Mouse (Mus musculus): ENCODE results near the gene Rab3gap1. TPM values are rescaled to one million over a fixed set of nuclear protein-coding genes. Genes with fewer than 3 reads are reported as not detected.

Gene Rab3gap1
- polyA plus RNA-seq (2014; fragmentation: Nextera tagmentation; extraction: Ambion mirVana): 29.4 and 33.8 TPM in 2 replicates

DNA sequence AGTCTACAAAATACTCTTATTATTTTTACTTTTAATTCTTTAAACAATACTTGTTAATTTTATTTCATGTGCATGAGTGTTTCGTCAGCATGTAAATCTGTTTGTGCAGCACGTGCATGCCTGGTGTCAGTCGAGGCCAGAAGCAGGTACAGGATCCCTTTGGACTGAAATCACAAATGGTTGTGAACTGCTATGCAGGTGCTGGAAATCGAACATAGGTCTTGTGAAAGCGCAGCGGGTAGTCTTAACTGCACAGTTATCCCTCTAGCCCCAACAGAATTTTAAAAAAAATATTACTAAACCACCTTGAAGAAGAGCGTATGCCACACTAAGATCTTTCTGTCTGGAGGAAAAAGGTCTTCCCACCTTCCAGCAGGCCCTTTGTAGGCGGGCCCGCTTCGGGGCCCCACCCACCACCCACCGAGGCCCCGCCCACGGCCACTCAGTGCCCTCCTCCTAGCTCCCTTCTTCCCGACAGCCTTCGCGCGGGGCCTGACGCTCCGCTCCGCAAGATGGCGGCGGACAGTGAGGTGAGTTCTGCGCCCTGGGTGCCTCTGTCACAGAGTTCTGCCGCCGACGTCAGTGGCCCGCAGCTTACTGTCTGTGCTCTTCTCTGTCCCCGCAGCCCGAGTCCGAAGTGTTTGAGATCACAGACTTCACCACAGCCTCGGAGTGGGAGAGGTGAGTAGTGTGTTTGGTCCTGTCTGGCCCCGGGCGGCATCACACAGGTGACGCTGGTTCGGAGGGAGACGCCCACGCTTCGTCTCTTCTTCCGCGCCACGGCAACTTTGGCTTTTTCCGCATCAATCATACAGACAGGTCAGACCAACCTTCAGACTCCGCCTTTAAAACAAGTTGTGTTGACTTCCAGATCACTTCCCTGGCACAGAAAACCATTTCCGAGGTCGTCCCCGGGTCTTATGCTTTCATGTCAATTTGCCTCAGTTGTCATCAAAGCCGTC is at the start of gene Rab3gap1:
TSS of gene Rab3gap1 (plus strand) at position 474 of the 962 bp plus-strand sequence.
- WGBS: 10% methylated on average over 47 of the region's 47 CpGs
- ATAC-seq (ENCODE audit: insufficient number of reproducible peaks, insufficient read depth, low FRiP score, low read depth): peak; percentile 97
- Histone ChIP-seq H3K4me1 (ENCODE audit: control insufficient read depth, insufficient read depth, low read length) (peaks cover 7% of the 10 kb centered on the region; the same call in 1 of the 2 replicates), H3K4me2 (replicated peaks; ENCODE audit: low read depth, low read length) (peak within 1 kb of the TSS; percentile 58), H3K27me3 (ENCODE audit: control insufficient read depth, insufficient read depth, low read length) (no peaks in the 10 kb centered on the region), H3K9me3 (ENCODE audit: control insufficient read depth, low read depth, low read length) (no peaks in the 10 kb centered on the region), H3K9ac (replicated peaks; ENCODE audit: low read depth, low read length) (peak within 1 kb of the TSS; percentile 47), H3K27ac (ENCODE audit: low read length) (peak within 1 kb of the TSS; percentile 57; the same call in 1 of the 2 replicates), H3K36me3 (ENCODE audit: control insufficient read depth, insufficient read depth, low read length) (peaks cover 4% of the 10 kb centered on the region; the same call in 1 of the 2 replicates), H3K4me3 (ENCODE audit: low read depth, low read length) (peak within 1 kb of the TSS; percentile 59)

DNA sequence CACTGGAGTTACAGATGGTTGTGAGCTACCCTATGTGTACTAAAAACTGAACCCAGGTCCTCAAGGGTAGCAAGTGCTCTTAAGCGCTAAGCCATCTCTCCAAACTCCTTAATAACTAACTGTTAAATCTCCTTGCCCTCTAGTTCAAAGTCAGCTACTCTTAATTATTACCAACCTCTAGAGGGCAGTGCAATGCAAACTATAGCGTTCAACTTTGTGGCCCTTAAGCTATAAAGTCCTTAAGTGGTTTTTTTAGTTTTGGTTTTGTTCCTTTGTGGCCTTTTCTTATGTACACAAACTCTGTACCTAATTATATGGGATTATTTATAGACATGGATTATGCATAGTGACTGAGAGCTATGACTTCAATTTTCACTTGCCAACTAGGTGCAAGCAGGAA is 41.2 kb upstream of the Rab3gap1 start:
- Histone ChIP-seq H3K9me3 (ENCODE audit: control insufficient read depth, low read depth, low read length) (no peaks in the 10 kb centered on the region), H3K27me3 (ENCODE audit: control insufficient read depth, insufficient read depth, low read length) (no peaks in the 10 kb centered on the region), H3K4me2 (replicated peaks; ENCODE audit: low read depth, low read length) (no peak overlapping the region), H3K36me3 (ENCODE audit: control insufficient read depth, insufficient read depth, low read length) (no peaks in the 10 kb centered on the region), H3K4me1 (ENCODE audit: control insufficient read depth, insufficient read depth, low read length) (no peaks in the 10 kb centered on the region), H3K27ac (ENCODE audit: low read length) (no peak overlapping the region), H3K4me3 (ENCODE audit: low read depth, low read length) (no peak overlapping the region), H3K9ac (replicated peaks; ENCODE audit: low read depth, low read length) (no peak overlapping the region)
- no peak for ATAC-seq (ENCODE audit: insufficient number of reproducible peaks, insufficient read depth, low FRiP score, low read depth)
- 16% methylated on average over 2 of the region's 2 CpGs for WGBS

DNA sequence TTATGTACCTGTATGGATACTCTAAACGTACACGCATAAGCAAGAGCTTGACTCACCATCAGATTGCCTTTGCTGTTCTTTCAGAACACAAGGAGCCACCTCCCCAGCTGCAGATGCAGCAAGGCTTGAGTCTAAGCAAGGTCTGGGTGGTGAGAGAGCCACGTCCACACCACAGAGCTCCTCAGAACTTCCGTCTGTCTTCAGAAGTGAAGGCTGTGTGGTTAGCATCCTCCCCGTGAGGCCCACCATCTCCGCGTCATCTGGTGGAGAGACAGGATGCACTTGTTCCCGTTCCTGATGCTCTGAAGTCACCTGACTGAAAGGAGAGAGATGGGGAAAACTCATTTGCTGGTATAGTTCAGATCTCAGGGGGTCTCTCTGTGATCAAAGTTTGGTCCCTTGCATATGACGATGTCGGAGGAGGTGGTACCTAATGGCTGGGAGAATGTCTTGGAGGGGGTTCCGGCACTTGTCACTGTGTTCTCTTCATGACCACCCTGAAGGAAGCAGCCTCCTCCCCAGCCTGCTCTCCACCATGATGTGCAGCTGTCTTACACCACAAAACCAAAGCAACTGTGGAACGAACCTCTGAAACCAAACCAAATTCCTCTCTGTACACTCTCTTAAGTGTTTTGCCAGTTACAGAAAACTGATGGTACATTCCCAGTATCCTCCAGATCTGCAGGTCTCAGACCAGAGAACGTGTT is 38.2 kb upstream of the Rab3gap1 start:
- H3K27me3 ChIP-seq (ENCODE audit: control insufficient read depth, insufficient read depth, low read length): no peaks in the 10 kb centered on the region
- 83% methylated on average over 13 of the region's 13 CpGs for WGBS
- ATAC-seq (ENCODE audit: insufficient number of reproducible peaks, insufficient read depth, low FRiP score, low read depth): no peak

DNA sequence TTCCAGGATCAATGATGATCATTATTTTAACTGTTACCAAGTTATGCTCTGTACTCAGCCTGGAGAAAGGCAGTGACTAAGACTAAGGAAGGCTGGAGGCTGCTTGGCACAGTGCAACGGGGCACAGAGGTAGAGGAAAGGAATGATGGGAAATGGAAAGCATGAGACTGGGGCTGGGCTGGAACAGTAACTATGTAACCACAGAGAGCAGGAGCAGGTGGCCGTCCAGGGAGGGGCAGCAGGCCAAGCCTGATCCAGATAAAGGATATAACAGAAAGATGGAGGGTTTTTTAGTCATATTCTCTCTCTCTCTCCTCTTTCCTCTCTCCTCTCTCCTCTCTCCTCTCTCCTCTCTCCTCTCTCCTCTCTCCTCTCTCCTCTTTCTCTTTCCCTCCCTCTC is 34.9 kb upstream of the Rab3gap1 start:
- no peak overlapping the region for H3K27ac ChIP-seq (ENCODE audit: low read length)
- H3K9me3 ChIP-seq (ENCODE audit: control insufficient read depth, low read depth, low read length): no peaks in the 10 kb centered on the region
- ATAC-seq (ENCODE audit: insufficient number of reproducible peaks, insufficient read depth, low FRiP score, low read depth): no peak
- H3K27me3 ChIP-seq (ENCODE audit: control insufficient read depth, insufficient read depth, low read length): no peaks in the 10 kb centered on the region
- H3K36me3 ChIP-seq (ENCODE audit: control insufficient read depth, insufficient read depth, low read length): no peaks in the 10 kb centered on the region
- H3K4me1 ChIP-seq (ENCODE audit: control insufficient read depth, insufficient read depth, low read length): no peaks in the 10 kb centered on the region
- H3K9ac ChIP-seq (replicated peaks; ENCODE audit: low read depth, low read length): no peak overlapping the region
- 36% methylated on average over 2 of the region's 2 CpGs for WGBS
- no peak overlapping the region for H3K4me2 ChIP-seq (replicated peaks; ENCODE audit: low read depth, low read length)
- H3K4me3 ChIP-seq (ENCODE audit: low read depth, low read length): no peak overlapping the region

More for the DNA sequence above, 38.2 kb upstream of the Rab3gap1 start:
- H3K27ac ChIP-seq (ENCODE audit: low read length): no peak overlapping the region
- H3K4me1 ChIP-seq (ENCODE audit: control insufficient read depth, insufficient read depth, low read length): no peaks in the 10 kb centered on the region
- H3K36me3 ChIP-seq (ENCODE audit: control insufficient read depth, insufficient read depth, low read length): no peaks in the 10 kb centered on the region
- no peak overlapping the region for H3K4me3 ChIP-seq (ENCODE audit: low read depth, low read length)
- H3K9ac ChIP-seq (replicated peaks; ENCODE audit: low read depth, low read length): no peak overlapping the region
- H3K9me3 ChIP-seq (ENCODE audit: control insufficient read depth, low read depth, low read length): no peaks in the 10 kb centered on the region
- H3K4me2 ChIP-seq (replicated peaks; ENCODE audit: low read depth, low read length): no peak overlapping the region

DNA sequence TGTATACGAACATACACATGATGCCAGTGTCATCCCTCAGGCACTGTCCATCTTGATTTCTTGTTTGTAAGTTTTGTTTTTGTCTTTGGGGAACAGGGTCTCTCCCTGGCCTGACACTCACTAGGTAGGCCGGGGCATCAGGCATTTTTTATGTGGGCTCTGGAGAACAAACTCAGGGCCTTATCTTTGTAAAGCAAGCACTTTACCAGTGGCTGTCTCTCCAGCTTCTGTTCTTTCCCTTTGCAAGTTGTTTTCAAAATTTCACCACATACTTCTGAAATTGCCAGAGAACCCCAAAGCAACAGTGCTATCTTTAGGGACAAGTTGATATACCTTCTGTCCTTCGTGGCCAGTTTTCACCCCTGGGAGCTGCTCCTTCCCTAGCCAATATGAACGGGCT is 34.4 kb upstream of the Rab3gap1 start:
- Histone ChIP-seq H3K27ac (ENCODE audit: low read length) (no peak overlapping the region), H3K4me3 (ENCODE audit: low read depth, low read length) (no peak overlapping the region), H3K4me1 (ENCODE audit: control insufficient read depth, insufficient read depth, low read length) (no peaks in the 10 kb centered on the region), H3K4me2 (replicated peaks; ENCODE audit: low read depth, low read length) (no peak overlapping the region), H3K9ac (replicated peaks; ENCODE audit: low read depth, low read length) (no peak overlapping the region), H3K27me3 (ENCODE audit: control insufficient read depth, insufficient read depth, low read length) (no peaks in the 10 kb centered on the region), H3K9me3 (ENCODE audit: control insufficient read depth, low read depth, low read length) (no peaks in the 10 kb centered on the region), H3K36me3 (ENCODE audit: control insufficient read depth, insufficient read depth, low read length) (no peaks in the 10 kb centered on the region)
- ATAC-seq (ENCODE audit: insufficient number of reproducible peaks, insufficient read depth, low FRiP score, low read depth): no peak
- 52% methylated on average over 4 of the region's 4 CpGs for WGBS

DNA sequence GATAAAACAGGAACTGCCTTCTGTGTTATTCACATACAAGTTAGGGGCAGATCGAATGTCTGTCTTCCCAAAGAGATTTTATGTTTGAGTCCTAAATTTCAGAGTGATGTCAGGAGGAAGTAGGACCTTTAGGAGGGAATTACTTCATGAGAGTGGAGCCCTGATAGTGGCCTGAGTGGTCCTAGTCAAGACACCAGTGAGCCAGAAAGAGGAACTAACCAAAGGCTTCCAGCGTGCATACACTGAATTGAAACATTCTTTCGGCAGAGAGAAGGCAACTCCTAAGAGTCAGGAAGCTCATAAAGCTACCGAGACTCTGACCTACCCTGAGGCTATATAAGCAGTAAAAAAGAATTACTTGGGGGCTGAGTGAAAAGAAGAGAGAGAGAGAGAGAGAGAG is 32.0 kb upstream of the Rab3gap1 start:
- H3K4me1 ChIP-seq (ENCODE audit: control insufficient read depth, insufficient read depth, low read length): no peaks in the 10 kb centered on the region
- no peaks in the 10 kb centered on the region for H3K27me3 ChIP-seq (ENCODE audit: control insufficient read depth, insufficient read depth, low read length)
- no peak for ATAC-seq (ENCODE audit: insufficient number of reproducible peaks, insufficient read depth, low FRiP score, low read depth)
- H3K4me3 ChIP-seq (ENCODE audit: low read depth, low read length): no peak overlapping the region
- H3K27ac ChIP-seq (ENCODE audit: low read length): no peak overlapping the region
- H3K4me2 ChIP-seq (replicated peaks; ENCODE audit: low read depth, low read length): no peak overlapping the region
- WGBS: 80% methylated on average over 4 of the region's 4 CpGs
- H3K9me3 ChIP-seq (ENCODE audit: control insufficient read depth, low read depth, low read length): no peaks in the 10 kb centered on the region
- H3K36me3 ChIP-seq (ENCODE audit: control insufficient read depth, insufficient read depth, low read length): no peaks in the 10 kb centered on the region
- H3K9ac ChIP-seq (replicated peaks; ENCODE audit: low read depth, low read length): no peak overlapping the region

DNA sequence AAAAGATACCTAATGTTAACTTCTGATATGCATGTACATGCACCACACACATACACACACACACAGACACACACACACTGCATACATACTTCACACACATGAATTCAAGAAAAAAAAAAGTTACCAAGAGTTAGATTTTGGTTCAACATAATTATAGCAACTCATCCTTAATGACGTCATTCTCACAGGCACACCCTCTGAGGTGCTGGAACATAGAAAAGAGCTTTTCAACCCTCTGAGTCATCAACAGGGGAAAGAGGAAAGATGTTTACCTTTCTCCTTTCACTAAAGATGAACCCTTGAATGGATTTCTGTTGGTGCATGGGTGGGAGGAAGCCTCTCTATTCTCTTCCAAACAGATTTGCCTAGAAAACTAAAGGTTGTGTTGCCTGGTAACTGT is 30.0 kb upstream of the Rab3gap1 start:
- WGBS: 58% methylated on average over 1 of the region's 1 CpGs
- H3K9ac ChIP-seq (replicated peaks; ENCODE audit: low read depth, low read length): no peak overlapping the region
- H3K4me2 ChIP-seq (replicated peaks; ENCODE audit: low read depth, low read length): no peak overlapping the region
- no peaks in the 10 kb centered on the region for H3K9me3 ChIP-seq (ENCODE audit: control insufficient read depth, low read depth, low read length)
- H3K4me1 ChIP-seq (ENCODE audit: control insufficient read depth, insufficient read depth, low read length): no peaks in the 10 kb centered on the region
- H3K27ac ChIP-seq (ENCODE audit: low read length): no peak overlapping the region
- H3K4me3 ChIP-seq (ENCODE audit: low read depth, low read length): no peak overlapping the region
- H3K36me3 ChIP-seq (ENCODE audit: control insufficient read depth, insufficient read depth, low read length): no peaks in the 10 kb centered on the region
- no peak for ATAC-seq (ENCODE audit: insufficient number of reproducible peaks, insufficient read depth, low FRiP score, low read depth)
- no peaks in the 10 kb centered on the region for H3K27me3 ChIP-seq (ENCODE audit: control insufficient read depth, insufficient read depth, low read length)

DNA sequence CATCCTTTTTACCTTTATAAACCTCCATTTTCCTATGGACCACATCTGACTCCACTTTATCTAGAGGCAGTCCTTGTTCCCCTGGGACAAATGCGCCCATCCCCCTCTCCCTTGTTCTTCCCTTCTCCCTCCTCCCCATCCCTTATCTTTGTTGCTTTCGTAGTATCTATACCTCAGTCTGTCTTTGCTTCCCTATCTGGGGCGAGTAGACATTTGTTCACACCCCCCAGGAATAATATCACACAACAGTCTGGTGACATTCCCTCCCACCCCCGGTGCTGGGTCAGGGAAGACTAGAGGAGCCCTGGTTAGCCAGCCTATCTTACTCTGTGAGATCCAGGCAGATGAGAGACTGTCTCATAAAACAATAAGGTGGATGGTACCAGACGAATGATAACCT is 23.1 kb upstream of the Rab3gap1 start:
- ATAC-seq (ENCODE audit: insufficient number of reproducible peaks, insufficient read depth, low FRiP score, low read depth): no peak
- H3K27ac ChIP-seq (ENCODE audit: low read length): no peak overlapping the region
- 80% methylated on average over 5 of the region's 5 CpGs for WGBS
- no peaks in the 10 kb centered on the region for H3K36me3 ChIP-seq (ENCODE audit: control insufficient read depth, insufficient read depth, low read length)
- no peaks in the 10 kb centered on the region for H3K27me3 ChIP-seq (ENCODE audit: control insufficient read depth, insufficient read depth, low read length)
- H3K9me3 ChIP-seq (ENCODE audit: control insufficient read depth, low read depth, low read length): no peaks in the 10 kb centered on the region
- no peaks in the 10 kb centered on the region for H3K4me1 ChIP-seq (ENCODE audit: control insufficient read depth, insufficient read depth, low read length)
- no peak overlapping the region for H3K4me2 ChIP-seq (replicated peaks; ENCODE audit: low read depth, low read length)
- H3K9ac ChIP-seq (replicated peaks; ENCODE audit: low read depth, low read length): no peak overlapping the region
- H3K4me3 ChIP-seq (ENCODE audit: low read depth, low read length): no peak overlapping the region

Data from stomach, embryonic 14.5 days (tissue).